Mouse (Mus musculus) thymus, postnatal 0 days (tissue): ENCODE results near the gene Lrrc75b. TPM values are rescaled to one million over a fixed set of nuclear protein-coding genes. Genes with fewer than 3 reads are reported as not detected.

ENCODE experiments used
- DNase-seq: peaks from one replicate; pipeline ENCODE4 v3.0.0-alpha.2; 2015; ENCODE audit warnings: low spot score
- polyA plus RNA-seq: library from polyadenylated mRNA; unstranded; fragments of >200 nt; fragmentation: Nextera tagmentation; extraction: Ambion mirVana; gene quantifications from 2 replicates; pipeline ENCODE4 v1.2.1, GENCODE M21; 2015

The Lrrc75b gene
- polyA plus RNA-seq, 1 experiment from 2014 or later = 0.86 TPM

DNA sequence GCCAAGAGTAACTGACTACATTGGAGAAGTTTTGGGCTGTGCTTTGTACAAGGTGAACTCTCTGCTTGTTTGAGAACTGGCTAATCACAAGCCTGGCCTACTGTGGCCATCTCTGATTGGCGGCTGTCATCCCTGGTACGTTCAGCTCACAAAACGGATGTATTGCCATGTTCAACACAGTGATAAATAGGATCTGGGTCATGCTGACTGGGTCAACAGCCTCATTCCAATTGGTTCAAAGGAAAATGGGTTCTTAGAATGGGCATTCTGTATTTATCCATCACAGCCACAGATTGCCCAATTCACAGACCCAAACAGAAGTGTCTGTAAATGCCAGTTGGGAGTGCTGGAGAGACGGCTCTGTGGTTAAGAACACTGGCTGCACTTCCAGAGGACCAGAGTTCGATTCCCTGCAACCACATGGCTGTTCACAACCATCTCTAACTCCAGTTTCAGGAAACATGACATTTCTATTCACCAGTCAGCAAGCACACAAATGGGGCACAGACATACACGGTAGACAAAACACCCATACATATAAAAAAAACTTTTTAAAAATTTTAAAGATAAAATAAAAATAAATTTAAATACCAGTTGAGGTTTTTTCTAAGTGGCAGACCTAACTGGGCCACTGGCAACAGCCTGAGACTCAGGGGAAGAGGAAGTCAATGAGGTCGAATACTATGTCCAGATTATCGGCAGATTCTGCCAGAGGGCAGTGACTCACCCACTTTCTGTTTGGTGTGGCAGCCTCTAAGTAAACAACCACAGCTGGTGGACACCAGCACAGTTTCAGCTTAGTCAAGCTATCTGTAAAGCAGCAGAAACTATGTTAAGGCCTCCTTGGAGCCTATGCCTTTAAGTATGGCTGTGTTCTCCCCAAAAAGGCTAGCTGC is 55.6 kb downstream of the Lrrc75b start:
- DNase-seq = no peak

DNA sequence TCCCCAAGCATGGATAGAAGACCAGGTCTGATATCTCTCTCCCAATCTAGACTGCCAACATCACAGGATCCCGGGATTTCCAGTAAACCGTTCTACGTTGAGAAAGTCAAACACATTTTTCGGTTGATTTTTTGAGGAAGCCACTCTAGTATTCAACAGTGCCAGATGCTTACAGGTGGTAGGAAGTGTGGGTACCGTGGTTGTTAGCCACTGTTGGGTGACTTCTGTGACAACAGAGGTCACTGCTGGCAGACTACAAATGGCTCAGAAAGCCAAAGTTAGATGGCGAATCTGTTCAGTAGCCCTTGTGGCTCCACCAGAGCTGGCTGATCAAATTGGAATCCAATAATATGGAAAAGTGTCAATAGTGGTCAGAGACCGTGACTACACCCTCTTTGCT is 56.4 kb downstream of the Lrrc75b start:
- no peak for DNase-seq

GRCm38 (mm10) chr10:75501641-75502040 is 58.5 kb downstream of the Lrrc75b start:
- DNase-seq = no peak

- no peak for DNase-seq
Measured at GRCm38 (mm10) chr10:75500345-75500744, 59.8 kb downstream of the Lrrc75b start.

Other genes with a start within 250 kb of the Lrrc75b start
- gene Adora2a, start 243.5 kb downstream of the Lrrc75b start, polyA plus RNA-seq = 6.9 and 7.3 TPM in 2 replicates
- gene Upb1, start 159.2 kb downstream of the Lrrc75b start, polyA plus RNA-seq = 0.42 and 0.55 TPM in 2 replicates
- 149 and 167 TPM in 2 replicates for gene Snrpd3, start 42.8 kb downstream of the Lrrc75b start, polyA plus RNA-seq
- 17.5 and 18.2 TPM in 2 replicates for gene Gucd1, start 42.4 kb downstream of the Lrrc75b start, polyA plus RNA-seq
- gene Ggt1, start 1.3 kb upstream of the Lrrc75b start, polyA plus RNA-seq = 0.90 and 1.5 TPM in 2 replicates
- 11.9 and 12.0 TPM in 2 replicates for gene Ggt5, start 29.0 kb upstream of the Lrrc75b start, polyA plus RNA-seq
- 1.9 and 2.9 TPM in 2 replicates for gene Susd2, start 83.7 kb upstream of the Lrrc75b start, polyA plus RNA-seq
- gene Cabin1, start 204.0 kb upstream of the Lrrc75b start, polyA plus RNA-seq = 21.3 and 26.1 TPM in 2 replicates
- gene Ddt, start 213.1 kb upstream of the Lrrc75b start, polyA plus RNA-seq = 131 and 132 TPM in 2 replicates
- not detected in 2 replicates for gene Gm20441, start 220.6 kb upstream of the Lrrc75b start, polyA plus RNA-seq
- gene Gstt3, start 221.1 kb upstream of the Lrrc75b start, polyA plus RNA-seq = 9.9 and 10.1 TPM in 2 replicates
- 2.2 and 2.8 TPM in 2 replicates for gene Gstt1, start 238.3 kb upstream of the Lrrc75b start, polyA plus RNA-seq